Comparison of ENCODE assay signal across 8 mouse cellular contexts in the genomic region with DNA sequence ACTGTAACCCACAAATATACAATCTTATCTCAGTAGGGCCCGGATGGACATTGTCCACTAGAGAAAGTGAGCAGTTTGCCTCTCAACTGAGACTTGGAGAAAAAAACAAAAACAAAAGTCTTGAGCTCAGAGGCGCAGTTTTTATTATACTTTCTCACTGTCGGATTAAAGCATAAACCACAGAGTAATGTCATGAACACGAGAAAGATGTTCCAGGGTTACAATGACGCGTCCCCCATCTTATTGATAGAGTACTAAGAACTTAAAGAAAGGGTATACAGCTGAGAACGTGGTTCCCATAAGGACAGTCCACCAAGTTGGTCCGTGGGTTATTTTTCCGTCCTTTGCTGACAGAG. TPM values are rescaled to one million over a fixed set of nuclear protein-coding genes. Genes with fewer than 3 reads are reported as not detected.
DNase-seq lines count a peak whose midpoint lies in the region; ATAC-seq and TF ChIP-seq lines count a peak whose summit lies in the region.

No protein-coding gene starts in this region.

- H3K9ac ChIP-seq in heart, embryonic 14.5 days (ENCODE audit: low read length) = peak overlapping the region; percentile 91
- H3K9ac ChIP-seq in forebrain, embryonic 16.5 days (replicated peaks; ENCODE audit: low read depth, low read length) = peak overlapping the region; percentile 94

- WGBS in heart, embryonic 14.5 days = under 1% methylated on average over 9 of the region's 9 CpGs
- WGBS in forebrain, embryonic 16.5 days = under 1% methylated on average over 9 of the region's 9 CpGs
- WGBS in midbrain, embryonic 10.5 days = 3% methylated on average over 9 of the region's 9 CpGs

- H3K4me1 ChIP-seq in heart, embryonic 14.5 days (ENCODE audit: control insufficient read depth in 2 of 2, insufficient read depth in 2 of 2, low read length in 2 of 2) = peaks cover 3 to 18% of the 10 kb centered on the region in 2 experiments
- peaks cover 25% of the 10 kb centered on the region for H3K4me1 ChIP-seq in E14TG2a.4 (replicated peaks; ENCODE audit: low read depth, low read length)
- H3K4me1 ChIP-seq in forebrain, embryonic 16.5 days (replicated peaks; ENCODE audit: control insufficient read depth, insufficient read depth, low read length) = peaks cover 8% of the 10 kb centered on the region
- peaks cover 24% of the 10 kb centered on the region for H3K4me1 ChIP-seq in midbrain, embryonic 10.5 days

- no peak for TF ChIP-seq CTCF in E14TG2a.4 (conservative IDR thresholded peaks at IDR 0.05; ENCODE audit: low read length)

- no peaks in the 10 kb centered on the region for H3K27me3 ChIP-seq in heart, embryonic 14.5 days (ENCODE audit: control insufficient read depth, insufficient read depth, low read length)
- peaks cover 42% of the 10 kb centered on the region for H3K27me3 ChIP-seq in E14TG2a.4 (ENCODE audit: insufficient read depth, low read length)
- no peaks in the 10 kb centered on the region for H3K27me3 ChIP-seq in forebrain, embryonic 16.5 days (replicated peaks; ENCODE audit: control insufficient read depth, insufficient read depth, low read length)
- H3K27me3 ChIP-seq in midbrain, embryonic 10.5 days (ENCODE audit: low read depth, poor library complexity, severe bottlenecking) = no peaks in the 10 kb centered on the region

- H3K36me3 ChIP-seq in heart, embryonic 14.5 days (ENCODE audit: control insufficient read depth, insufficient read depth, low read length) = no peaks in the 10 kb centered on the region
- no peaks in the 10 kb centered on the region for H3K36me3 ChIP-seq in E14TG2a.4 (ENCODE audit: insufficient read depth, low read length)
- no peaks in the 10 kb centered on the region for H3K36me3 ChIP-seq in forebrain, embryonic 16.5 days (ENCODE audit: control insufficient read depth, insufficient read depth)
- 0 out of 2 replicates have a peak, but pooled peaks cover 2% of the 10 kb centered on the region for H3K36me3 ChIP-seq in midbrain, embryonic 10.5 days

- DNase-seq in heart, postnatal 36 days = no peak
- no peak for DNase-seq in midbrain, embryonic 10.5 days (ENCODE audit: low spot score)
- DNase-seq in cerebellum, postnatal 25 days = no peak
- no peak for DNase-seq in adrenal gland, postnatal 4 days (ENCODE audit: low spot score in 2 of 2)

- no peaks in the 10 kb centered on the region for H3K9me3 ChIP-seq in heart, embryonic 14.5 days (ENCODE audit: control insufficient read depth, low read length)
- no peaks in the 10 kb centered on the region for H3K9me3 ChIP-seq in E14TG2a.4 (ENCODE audit: low read length)
- H3K9me3 ChIP-seq in forebrain, embryonic 16.5 days (ENCODE audit: control insufficient read depth, low read length) = no peaks in the 10 kb centered on the region
- H3K9me3 ChIP-seq in midbrain, embryonic 10.5 days (replicated peaks) = no peaks in the 10 kb centered on the region

- H3K4me3 ChIP-seq in heart, embryonic 14.5 days (ENCODE audit: control insufficient read depth in 1 of 2, insufficient read depth in 1 of 2, low read depth in 1 of 2, low read length in 2 of 2) = peak overlapping the region; percentile 66 to 80
- peak overlapping the region; percentile 97 for H3K4me3 ChIP-seq in E14TG2a.4 (replicated peaks; ENCODE audit: low read length)
- H3K4me3 ChIP-seq in forebrain, embryonic 16.5 days (replicated peaks; ENCODE audit: low read length) = peak overlapping the region; percentile 90
- H3K4me3 ChIP-seq in midbrain, embryonic 10.5 days = peak overlapping the region; percentile 98

- ATAC-seq in heart, embryonic 14.5 days (ENCODE audit: insufficient number of reproducible peaks, insufficient read depth, low FRiP score, low read depth) = no peak
- no peak for ATAC-seq in forebrain, embryonic 16.5 days
- no peak for ATAC-seq in activated CD4-positive, CD25-positive, alpha-beta regulatory T cell, adult 4 months

- intact Hi-C loops in heart, postnatal 36 days (cut with DNase I) = no loop called here

- peak overlapping the region; percentile 76 for H3K4me2 ChIP-seq in heart, embryonic 14.5 days (ENCODE audit: low read length)
- peak overlapping the region; percentile 85 for H3K4me2 ChIP-seq in forebrain, embryonic 16.5 days (ENCODE audit: low read length)

- peak overlapping the region; percentile 95 to 97 for H3K27ac ChIP-seq in heart, embryonic 14.5 days (replicated peaks in 1 of 2; ENCODE audit: control insufficient read depth in 1 of 2, insufficient read depth in 1 of 2, low read depth in 2 of 2, low read length in 2 of 2)
- peak overlapping the region; percentile 99 for H3K27ac ChIP-seq in forebrain, embryonic 16.5 days (ENCODE audit: low read length)
- H3K27ac ChIP-seq in midbrain, embryonic 10.5 days (replicated peaks) = peak overlapping the region; percentile 100

RNA-seq across cellular contexts. Expression of gene Elf2, which starts 1.1 kb away (rescaled TPM):
- 60.7 and 62.8 TPM in 2 replicates for polyA plus RNA-seq in heart, embryonic 14.5 days (2014; fragmentation: Nextera tagmentation; extraction: Ambion mirVana)
- total RNA-seq in heart, postnatal 36 days (2021) = 10 to 100 TPM; 53.8 to 62.2 TPM
- 46.2 and 54.9 TPM in 2 replicates for polyA plus RNA-seq in forebrain, embryonic 16.5 days (2015; fragmentation: Nextera tagmentation; extraction: Ambion mirVana)
- polyA plus RNA-seq in midbrain, embryonic 10.5 days (2016; fragmentation: Nextera tagmentation; extraction: Ambion mirVana) = 37.9 and 40.5 TPM in 2 replicates
- 10 to 100 TPM; 41.0 to 54.1 TPM for polyA plus RNA-seq in activated CD4-positive, CD25-positive, alpha-beta regulatory T cell, adult 4 months (2017; shearing (Covaris generic))
- total RNA-seq in adrenal gland, postnatal 4 days (2021) = 100 to 1,000 TPM; 122 to 124 TPM

RNA-seq across cellular contexts. Expression of gene Mgarp, which starts 57.2 kb away (rescaled TPM):
- polyA plus RNA-seq in heart, embryonic 14.5 days (2014; fragmentation: Nextera tagmentation; extraction: Ambion mirVana) = 7.7 and 8.6 TPM in 2 replicates
- under 1 TPM in 1 of 2 experiments, not detected in 1; 0.33 TPM for total RNA-seq in heart, postnatal 36 days (2021)
- polyA plus RNA-seq in forebrain, embryonic 16.5 days (2015; fragmentation: Nextera tagmentation; extraction: Ambion mirVana) = 0.44 and 1.4 TPM in 2 replicates
- 35.9 and 39.2 TPM in 2 replicates for polyA plus RNA-seq in midbrain, embryonic 10.5 days (2016; fragmentation: Nextera tagmentation; extraction: Ambion mirVana)
- 1 to 10 TPM; 1.5 to 6.0 TPM for polyA plus RNA-seq in activated CD4-positive, CD25-positive, alpha-beta regulatory T cell, adult 4 months (2017; shearing (Covaris generic))
- 100 to 1,000 TPM; 477 to 530 TPM for total RNA-seq in adrenal gland, postnatal 4 days (2021)
